Mouse (Mus musculus): Measurements from ENCODE around the gene Lrrtm3.

Lrrtm3 gene

GRCm38 (mm10) chr10:63894612-63895011 is 195.5 kb downstream of the Lrrtm3 start:
- in situ Hi-C loops (cut with MboI) = no loop called here

DNA sequence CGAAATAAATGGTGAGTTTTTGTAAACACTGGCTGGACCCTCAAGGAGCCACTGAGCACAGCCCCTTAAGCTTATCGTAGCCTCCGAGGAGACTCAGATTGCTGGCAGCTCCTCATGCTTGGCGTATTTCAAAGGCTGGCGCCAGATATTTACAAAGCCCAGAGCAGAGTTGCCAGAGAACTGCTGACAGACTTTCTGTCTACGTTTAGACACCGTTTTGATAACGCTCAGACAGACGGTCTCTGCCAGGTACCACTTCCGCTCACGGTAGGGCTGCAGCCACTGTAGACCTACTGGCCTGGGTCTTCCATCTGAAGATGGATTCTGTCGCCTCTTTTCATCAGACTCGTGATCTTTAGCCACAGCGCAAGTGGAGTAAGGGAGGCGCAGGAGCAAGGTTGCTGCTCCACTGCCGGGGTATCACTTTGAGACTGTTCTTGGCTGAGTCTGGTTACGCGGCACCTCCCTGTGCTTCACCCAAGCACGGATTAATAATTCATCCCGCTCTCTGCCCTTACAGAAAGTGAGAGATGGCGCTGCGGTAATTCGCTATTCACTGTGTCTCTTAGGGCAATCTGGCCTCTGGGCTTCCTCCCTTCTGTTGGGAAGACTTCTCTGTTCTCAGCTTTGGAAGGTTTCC is 203.5 kb downstream of the Lrrtm3 start:
- in situ Hi-C loops (cut with MboI) = no loop called here

DNA sequence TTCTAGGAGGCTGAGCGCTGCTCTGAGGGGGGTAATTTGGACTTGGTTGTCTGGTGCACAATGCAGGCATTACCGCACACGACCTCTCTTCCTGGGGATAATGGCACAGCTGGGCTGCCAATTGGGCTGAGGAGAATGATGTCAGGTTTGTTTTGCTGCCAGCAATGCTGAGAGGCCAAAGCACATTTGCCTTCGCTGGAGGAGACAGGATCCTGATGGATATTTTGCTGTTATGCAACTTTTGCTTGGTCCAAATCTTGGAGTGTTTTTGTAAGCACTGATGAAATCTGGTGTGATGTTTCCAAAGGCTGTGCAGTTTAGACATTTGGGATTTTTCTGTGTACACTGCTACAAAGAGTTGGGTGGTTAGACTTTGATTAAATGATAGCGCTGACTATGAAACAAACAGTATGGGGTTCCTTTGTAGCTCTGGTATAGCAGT is 209.6 kb downstream of the Lrrtm3 start:
- in situ Hi-C loops (cut with MboI) = no loop called here

All from mature B cell (primary cell).